Mouse (Mus musculus): ENCODE data around the gene Usp29. TPM values are rescaled to one million over a fixed set of nuclear protein-coding genes. Genes with fewer than 3 reads are reported as not detected.
"Not testable (repeated sequence)": the region's sequence is repeated elsewhere in the genome, so short reads cannot be mapped to it uniquely, and the experiment has no call there.

Gene Usp29
- polyA plus RNA-seq, 1 experiment from 2014 or later, result 41.5 TPM

GRCm38 (mm10) chr7:6948061-6948460, 217.7 kb downstream of the Usp29 start:
- H3K9me3 ChIP-seq (ENCODE audit: control insufficient read depth, low read length); H3K4me3 ChIP-seq (ENCODE audit: low read depth, low read length); H3K27me3 ChIP-seq (ENCODE audit: control insufficient read depth, insufficient read depth, low read length); ATAC-seq (ENCODE audit: low read depth); H3K36me3 ChIP-seq (ENCODE audit: control insufficient read depth, insufficient read depth, low read length); H3K4me1 ChIP-seq (ENCODE audit: control insufficient read depth, insufficient read depth, low read length); H3K9ac ChIP-seq (replicated peaks; ENCODE audit: low read depth, low read length); H3K27ac ChIP-seq (ENCODE audit: low read depth, low read length); H3K4me2 ChIP-seq (ENCODE audit: low read depth, low read length): not testable (repeated sequence)
- WGBS, result 91% methylated on average over 17 of the region's 20 CpGs

- no peak overlapping the region for H3K4me2 ChIP-seq (ENCODE audit: low read depth, low read length)
- no peak overlapping the region for H3K27ac ChIP-seq (ENCODE audit: low read depth, low read length)
- H3K36me3 ChIP-seq (ENCODE audit: control insufficient read depth, insufficient read depth, low read length), result no peaks in the 10 kb centered on the region
- H3K9ac ChIP-seq (replicated peaks; ENCODE audit: low read depth, low read length), result no peak overlapping the region
- no peak overlapping the region for H3K4me3 ChIP-seq (ENCODE audit: low read depth, low read length)
- 89% methylated on average over 4 of the region's 4 CpGs for WGBS
- no peaks in the 10 kb centered on the region for H3K27me3 ChIP-seq (ENCODE audit: control insufficient read depth, insufficient read depth, low read length)
- H3K4me1 ChIP-seq (ENCODE audit: control insufficient read depth, insufficient read depth, low read length), result no peaks in the 10 kb centered on the region
- no peaks in the 10 kb centered on the region for H3K9me3 ChIP-seq (ENCODE audit: control insufficient read depth, low read length)
- ATAC-seq (ENCODE audit: low read depth), result no peak
Observed at GRCm38 (mm10) chr7:6956576-6956975, 226.2 kb downstream of the Usp29 start.

- Histone ChIP-seq H3K27me3 (ENCODE audit: control insufficient read depth, insufficient read depth, low read length) (no peaks in the 10 kb centered on the region), H3K9me3 (ENCODE audit: control insufficient read depth, low read length) (no peaks in the 10 kb centered on the region), H3K9ac (replicated peaks; ENCODE audit: low read depth, low read length) (no peak overlapping the region), H3K4me3 (ENCODE audit: low read depth, low read length) (no peak overlapping the region), H3K36me3 (ENCODE audit: control insufficient read depth, insufficient read depth, low read length) (no peaks in the 10 kb centered on the region), H3K27ac (ENCODE audit: low read depth, low read length) (no peak overlapping the region), H3K4me1 (ENCODE audit: control insufficient read depth, insufficient read depth, low read length) (no peaks in the 10 kb centered on the region), H3K4me2 (ENCODE audit: low read depth, low read length) (no peak overlapping the region)
- ATAC-seq (ENCODE audit: low read depth), result no peak
- 96% methylated on average over 1 of the region's 1 CpGs for WGBS
Observed at GRCm38 (mm10) chr7:6958574-6958973, 228.2 kb downstream of the Usp29 start.

- Histone ChIP-seq H3K36me3 (ENCODE audit: control insufficient read depth, insufficient read depth, low read length) (no peaks in the 10 kb centered on the region), H3K27ac (ENCODE audit: low read depth, low read length) (no peak overlapping the region), H3K27me3 (ENCODE audit: control insufficient read depth, insufficient read depth, low read length) (no peaks in the 10 kb centered on the region), H3K4me3 (ENCODE audit: low read depth, low read length) (no peak overlapping the region), H3K9ac (replicated peaks; ENCODE audit: low read depth, low read length) (no peak overlapping the region), H3K9me3 (ENCODE audit: control insufficient read depth, low read length) (no peaks in the 10 kb centered on the region), H3K4me1 (ENCODE audit: control insufficient read depth, insufficient read depth, low read length) (no peaks in the 10 kb centered on the region), H3K4me2 (ENCODE audit: low read depth, low read length) (no peak overlapping the region)
- no peak for ATAC-seq (ENCODE audit: low read depth)
- WGBS, result 62% methylated on average over 1 of the region's 1 CpGs
Observed at GRCm38 (mm10) chr7:6973566-6973965, 243.2 kb downstream of the Usp29 start.

GRCm38 (mm10) chr7:6976890-6977289, 246.5 kb downstream of the Usp29 start:
- Histone ChIP-seq H3K27me3 (ENCODE audit: control insufficient read depth, insufficient read depth, low read length) (no peaks in the 10 kb centered on the region), H3K36me3 (ENCODE audit: control insufficient read depth, insufficient read depth, low read length) (no peaks in the 10 kb centered on the region), H3K27ac (ENCODE audit: low read depth, low read length) (no peak overlapping the region), H3K4me1 (ENCODE audit: control insufficient read depth, insufficient read depth, low read length) (no peaks in the 10 kb centered on the region), H3K4me3 (ENCODE audit: low read depth, low read length) (no peak overlapping the region), H3K9me3 (ENCODE audit: control insufficient read depth, low read length) (no peaks in the 10 kb centered on the region), H3K9ac (replicated peaks; ENCODE audit: low read depth, low read length) (no peak overlapping the region), H3K4me2 (ENCODE audit: low read depth, low read length) (no peak overlapping the region)
- 93% methylated on average over 19 of the region's 19 CpGs for WGBS
- ATAC-seq (ENCODE audit: low read depth), result no peak

GRCm38 (mm10) chr7:6995251-6995650, 264.9 kb downstream of the Usp29 start, which contains the start of gene Aurkc:
Aurkc (plus strand) TSS chr7:6995300.
- H3K9me3 ChIP-seq (ENCODE audit: control insufficient read depth, low read length); H3K9ac ChIP-seq (replicated peaks; ENCODE audit: low read depth, low read length); H3K4me3 ChIP-seq (ENCODE audit: low read depth, low read length); H3K4me2 ChIP-seq (ENCODE audit: low read depth, low read length); H3K4me1 ChIP-seq (ENCODE audit: control insufficient read depth, insufficient read depth, low read length); H3K27me3 ChIP-seq (ENCODE audit: control insufficient read depth, insufficient read depth, low read length); H3K27ac ChIP-seq (ENCODE audit: low read depth, low read length); ATAC-seq (ENCODE audit: low read depth); H3K36me3 ChIP-seq (ENCODE audit: control insufficient read depth, insufficient read depth, low read length): not testable (repeated sequence)
- 84% methylated on average over 11 of the region's 11 CpGs for WGBS

GRCm38 (mm10) chr7:6998914-6999313, 268.5 kb downstream of the Usp29 start:
- H3K36me3 ChIP-seq (ENCODE audit: control insufficient read depth, insufficient read depth, low read length); ATAC-seq (ENCODE audit: low read depth); H3K4me3 ChIP-seq (ENCODE audit: low read depth, low read length); H3K27me3 ChIP-seq (ENCODE audit: control insufficient read depth, insufficient read depth, low read length); H3K9me3 ChIP-seq (ENCODE audit: control insufficient read depth, low read length); H3K4me2 ChIP-seq (ENCODE audit: low read depth, low read length); H3K27ac ChIP-seq (ENCODE audit: low read depth, low read length); H3K4me1 ChIP-seq (ENCODE audit: control insufficient read depth, insufficient read depth, low read length); H3K9ac ChIP-seq (replicated peaks; ENCODE audit: low read depth, low read length): not testable (repeated sequence)
- WGBS, result 50% methylated on average over 3 of the region's 3 CpGs

- H3K9me3 ChIP-seq (ENCODE audit: control insufficient read depth, low read length); ATAC-seq (ENCODE audit: low read depth); H3K36me3 ChIP-seq (ENCODE audit: control insufficient read depth, insufficient read depth, low read length); H3K4me1 ChIP-seq (ENCODE audit: control insufficient read depth, insufficient read depth, low read length); H3K27me3 ChIP-seq (ENCODE audit: control insufficient read depth, insufficient read depth, low read length); H3K9ac ChIP-seq (replicated peaks; ENCODE audit: low read depth, low read length); H3K27ac ChIP-seq (ENCODE audit: low read depth, low read length); H3K4me3 ChIP-seq (ENCODE audit: low read depth, low read length); H3K4me2 ChIP-seq (ENCODE audit: low read depth, low read length): not testable (repeated sequence)
- 77% methylated on average over 5 of the region's 5 CpGs for WGBS
Observed at GRCm38 (mm10) chr7:7005441-7005840, 275.1 kb downstream of the Usp29 start.
